Mouse (Mus musculus) liver, embryonic 14.5 days (tissue): ENCODE measurements around the gene Srsf7.

Experiments
- CTCF ChIP-seq: IDR thresholded peaks from 2 replicates; pipeline ENCODE4 v1.5.1; 2016; ENCODE audit warnings: antibody characterized with exemption, low read depth, control low read depth
- EP300 ChIP-seq: IDR thresholded peaks from 2 replicates; pipeline ENCODE4 v1.6.1; 2016; ENCODE audit warnings: antibody characterized with exemption, low read depth

GRCm38 (mm10) chr17:80167436-80167835 is 39.7 kb downstream of the Srsf7 start:
- TF ChIP-seq CTCF = no peak
- no peak for TF ChIP-seq EP300
